Mouse (Mus musculus) ovary, adult 18-20 months (tissue): Measurements from ENCODE around the gene Rbbp6.
A peak's percentile ranks its signal among the peaks of the same experiment; 100 is the strongest.

Source experiments
- DNase-seq: peaks from one replicate; pipeline ENCODE4 v3.0.0; 2022; ENCODE audit warnings: low spot score, mixed read lengths

The Rbbp6 gene

DNA sequence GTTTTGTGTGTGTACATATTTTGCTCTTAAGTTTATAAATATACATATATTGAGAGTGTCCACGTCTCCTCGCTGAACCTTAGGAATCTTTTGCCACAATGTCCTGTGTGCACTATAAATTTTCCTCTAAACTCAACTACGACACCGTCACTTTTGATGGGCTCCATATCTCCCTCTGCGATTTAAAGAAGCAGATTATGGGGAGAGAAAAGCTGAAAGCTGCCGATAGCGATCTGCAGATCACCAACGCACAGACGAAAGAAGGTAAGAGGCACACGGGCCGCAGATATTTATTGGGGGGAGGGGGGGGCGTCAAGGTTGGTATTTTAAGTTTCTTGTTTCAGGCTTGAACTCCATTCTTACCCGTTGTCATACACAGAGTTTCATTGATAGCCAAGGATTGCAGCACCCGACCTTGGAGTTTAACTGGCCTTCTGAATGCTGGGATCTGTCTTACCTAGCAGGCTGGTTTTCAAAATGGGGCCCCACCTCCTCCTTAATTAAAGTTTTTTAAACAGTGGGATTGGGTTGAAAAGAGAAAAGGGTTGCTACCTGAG lies 5.5 kb downstream of the Rbbp6 start:
- no peak for DNase-seq

DNA sequence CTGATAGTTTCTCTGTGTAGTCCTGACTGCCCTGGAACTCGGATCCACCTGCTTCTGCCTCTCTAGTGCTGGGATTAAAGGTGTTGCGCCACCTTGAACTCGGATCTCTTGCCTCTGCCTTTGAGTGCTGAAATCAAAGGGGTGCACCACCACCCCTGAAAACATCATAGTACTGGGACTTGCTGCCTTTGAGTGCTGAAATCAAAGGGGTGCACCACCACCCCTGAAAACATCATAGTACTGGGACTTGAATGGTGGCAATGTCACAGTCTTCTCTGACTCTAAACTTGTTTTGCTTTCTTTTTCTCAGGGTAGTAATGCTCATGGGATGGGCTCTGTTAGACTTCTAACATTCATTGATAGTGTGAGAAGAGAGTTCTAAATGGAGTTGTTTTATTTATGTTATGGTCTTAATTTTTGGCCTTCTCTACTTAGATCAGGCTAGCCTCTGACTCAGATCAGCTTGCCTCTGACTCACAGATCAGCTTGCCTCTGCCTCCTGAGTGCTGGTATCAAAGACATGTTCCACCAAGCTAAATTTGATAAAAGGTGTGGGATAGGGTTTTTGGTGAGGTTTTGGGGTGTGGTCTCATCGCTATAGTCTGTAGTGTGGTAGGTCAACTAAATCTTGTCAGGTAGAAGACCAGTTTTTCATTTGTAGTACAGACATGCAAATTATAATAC lies 6.7 kb downstream of the Rbbp6 start:
- DNase-seq, result no peak

DNA sequence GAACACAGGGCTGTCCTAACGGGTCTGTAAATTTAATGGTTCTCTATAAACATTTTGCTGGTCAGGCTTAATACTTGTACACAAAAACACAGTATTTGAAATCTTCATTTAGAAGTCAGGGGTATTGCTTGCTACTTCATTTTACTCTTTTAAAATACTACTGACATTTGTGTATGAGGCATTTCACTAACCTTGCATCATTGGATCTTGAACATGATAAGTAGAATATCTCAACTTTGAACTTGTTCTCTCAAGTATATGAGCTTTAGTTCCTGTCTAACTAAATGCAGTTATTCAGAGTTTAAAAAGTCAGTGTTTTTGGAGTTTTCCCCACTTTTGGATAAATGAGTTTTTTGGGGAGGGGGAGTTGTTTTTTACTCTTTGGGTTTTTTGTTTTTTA lies 14.0 kb downstream of the Rbbp6 start:
- no peak for DNase-seq

DNA sequence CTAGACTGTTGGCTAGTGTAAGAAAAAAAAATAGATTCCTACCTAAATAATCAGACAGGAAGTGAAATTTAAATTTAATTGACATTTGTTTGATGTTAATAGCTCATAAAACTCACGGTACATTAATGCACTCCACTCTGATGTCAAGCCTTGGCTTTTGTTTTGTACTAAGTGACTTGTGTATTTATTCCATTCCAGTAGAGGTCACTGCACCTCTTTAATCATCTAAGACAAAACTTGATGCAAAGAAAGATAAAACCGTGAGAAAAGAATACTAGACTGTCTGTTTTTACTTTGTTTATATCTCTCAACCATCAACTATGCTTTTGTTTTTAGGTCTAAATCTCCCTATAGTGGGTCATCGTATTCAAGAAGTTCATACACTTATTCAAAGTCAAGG lies 32.7 kb downstream of the Rbbp6 start:
- DNase-seq, result no peak

DNA sequence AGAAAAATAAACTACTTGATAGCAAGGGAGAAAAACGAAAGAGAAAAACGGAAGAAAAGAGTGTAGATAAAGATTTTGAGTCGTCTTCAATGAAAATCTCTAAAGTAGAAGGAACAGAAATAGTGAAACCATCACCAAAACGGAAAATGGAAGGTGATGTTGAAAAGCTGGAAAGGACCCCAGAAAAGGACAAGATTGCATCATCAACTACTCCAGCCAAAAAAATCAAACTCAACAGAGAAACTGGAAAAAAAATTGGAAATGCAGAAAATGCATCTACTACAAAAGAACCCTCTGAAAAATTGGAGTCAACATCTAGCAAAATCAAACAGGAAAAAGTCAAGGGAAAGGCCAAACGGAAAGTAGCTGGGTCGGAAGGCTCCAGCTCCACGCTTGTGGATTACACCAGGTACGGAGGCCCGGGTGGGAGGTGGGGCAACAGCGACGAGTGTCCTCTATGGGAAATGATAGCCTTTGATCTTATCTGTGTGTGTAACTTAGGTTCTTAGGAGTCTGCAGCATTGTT lies 34.4 kb downstream of the Rbbp6 start:
- DNase-seq, result no peak

DNA sequence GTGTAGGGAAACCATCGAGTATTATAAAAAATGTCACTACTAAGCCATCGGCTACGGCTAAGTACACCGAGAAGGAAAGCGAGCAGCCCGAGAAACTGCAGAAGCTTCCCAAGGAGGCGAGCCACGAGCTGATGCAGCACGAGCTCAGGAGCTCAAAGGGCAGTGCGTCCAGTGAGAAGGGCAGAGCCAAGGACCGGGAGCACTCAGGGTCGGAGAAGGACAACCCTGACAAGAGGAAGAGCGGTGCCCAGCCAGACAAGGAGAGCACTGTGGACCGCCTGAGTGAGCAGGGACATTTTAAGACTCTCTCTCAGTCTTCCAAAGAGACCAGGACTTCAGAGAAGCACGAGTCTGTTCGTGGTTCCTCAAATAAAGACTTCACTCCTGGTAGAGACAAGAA lies 35.3 kb downstream of the Rbbp6 start:
- peak; percentile 27 for DNase-seq

DNA sequence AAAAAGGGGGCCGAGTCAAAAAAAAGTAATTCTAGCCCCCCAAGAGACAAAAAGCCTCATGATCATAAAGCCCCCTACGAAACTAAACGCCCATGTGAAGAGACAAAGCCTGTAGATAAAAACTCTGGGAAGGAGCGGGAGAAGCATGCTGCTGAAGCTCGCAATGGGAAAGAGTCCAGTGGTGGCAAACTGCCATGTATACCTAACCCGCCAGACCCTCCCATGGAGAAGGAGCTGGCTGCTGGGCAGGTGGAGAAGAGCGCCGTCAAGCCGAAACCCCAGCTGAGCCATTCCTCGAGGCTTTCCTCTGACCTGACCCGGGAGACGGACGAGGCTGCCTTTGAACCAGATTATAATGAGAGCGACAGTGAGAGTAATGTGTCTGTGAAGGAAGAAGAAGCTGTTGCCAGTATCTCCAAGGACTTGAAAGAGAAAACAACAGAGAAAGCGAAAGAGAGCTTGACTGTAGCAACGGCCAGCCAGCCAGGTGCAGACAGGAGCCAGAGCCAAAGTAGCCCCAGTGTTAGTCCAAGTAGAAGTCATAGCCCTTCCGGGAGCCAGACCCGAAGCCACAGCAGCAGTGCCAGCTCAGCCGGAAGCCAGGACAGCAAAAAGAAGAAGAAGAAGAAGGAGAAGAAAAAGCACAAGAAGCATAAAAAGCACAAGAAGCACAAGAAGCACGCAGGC lies 36.0 kb downstream of the Rbbp6 start:
- peak; percentile 11 for DNase-seq

DNA sequence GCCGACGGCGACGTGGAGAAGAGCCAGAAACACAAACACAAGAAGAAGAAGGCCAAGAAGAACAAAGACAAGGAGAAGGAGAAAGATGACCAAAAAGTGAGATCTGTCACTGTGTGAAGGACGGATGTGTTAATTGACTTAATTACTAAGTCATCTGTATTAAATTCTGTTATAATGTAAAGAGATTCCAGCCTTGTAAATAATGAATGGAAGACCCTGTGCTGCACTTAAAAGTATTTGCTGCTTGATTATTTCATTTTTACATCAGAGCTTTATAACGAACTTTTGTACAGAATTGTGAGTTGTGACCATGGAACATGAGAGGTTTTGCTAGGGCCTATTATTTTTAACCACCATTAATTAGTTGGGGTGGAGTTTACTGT lies 36.5 kb downstream of the Rbbp6 start:
- DNase-seq, result no peak

DNA sequence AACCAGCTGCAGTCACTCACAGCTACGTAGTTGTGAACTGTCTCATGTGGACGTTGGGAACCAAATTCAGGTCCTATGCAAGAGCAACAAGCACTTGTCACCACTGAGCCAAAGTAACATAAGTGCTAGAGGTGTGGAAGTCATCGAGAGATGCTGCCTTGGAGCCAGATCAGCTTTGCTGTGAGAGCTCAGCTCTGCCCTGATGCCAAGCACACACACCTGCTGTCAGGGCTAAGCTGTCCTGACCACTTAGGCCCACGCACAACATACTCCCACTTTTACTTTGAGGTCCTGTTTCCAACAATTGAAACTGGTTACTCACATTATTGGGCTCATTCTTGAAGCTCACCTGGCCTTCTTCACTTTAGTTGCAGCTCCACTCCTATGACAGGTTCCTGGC lies 37.7 kb downstream of the Rbbp6 start:
- no peak for DNase-seq

DNA sequence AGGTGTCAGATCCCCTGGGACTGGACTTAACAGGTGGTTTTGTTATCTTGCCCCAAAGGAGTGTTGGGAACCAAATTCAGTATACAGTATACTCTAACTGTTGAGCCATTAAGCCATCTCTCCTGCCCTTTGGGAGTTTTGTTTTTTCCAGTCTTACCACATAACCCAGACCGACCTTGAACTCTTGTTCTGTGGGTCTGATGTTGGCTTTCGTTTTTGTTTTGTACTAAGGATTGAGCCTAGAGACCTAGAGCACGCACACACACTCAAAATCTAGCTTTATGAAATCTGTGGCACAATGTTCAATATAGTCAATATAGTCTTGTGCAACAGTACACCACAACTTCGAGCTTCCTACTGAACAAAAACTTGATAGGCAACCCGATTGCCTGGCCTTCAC lies 39.0 kb downstream of the Rbbp6 start:
- DNase-seq, result no peak

DNA sequence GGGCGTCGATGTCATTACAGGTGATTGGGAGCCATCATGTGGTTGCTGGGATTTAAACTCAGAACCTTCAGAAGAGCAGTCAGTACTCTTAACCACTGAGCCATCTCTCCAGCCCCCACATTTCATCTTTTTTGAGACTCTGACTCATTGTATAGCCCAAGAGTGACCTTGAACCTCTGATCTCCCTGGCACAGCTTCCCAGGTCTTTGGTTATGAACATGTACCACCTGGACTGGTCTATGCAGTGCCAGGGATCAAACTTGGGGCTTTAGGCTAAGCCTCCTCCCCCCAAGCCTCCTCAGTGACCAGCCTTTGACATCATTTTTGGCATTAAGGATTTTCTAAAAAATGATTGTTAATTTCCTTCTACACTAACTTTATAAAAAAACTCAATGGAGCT lies 40.8 kb downstream of the Rbbp6 start:
- no peak for DNase-seq

DNA sequence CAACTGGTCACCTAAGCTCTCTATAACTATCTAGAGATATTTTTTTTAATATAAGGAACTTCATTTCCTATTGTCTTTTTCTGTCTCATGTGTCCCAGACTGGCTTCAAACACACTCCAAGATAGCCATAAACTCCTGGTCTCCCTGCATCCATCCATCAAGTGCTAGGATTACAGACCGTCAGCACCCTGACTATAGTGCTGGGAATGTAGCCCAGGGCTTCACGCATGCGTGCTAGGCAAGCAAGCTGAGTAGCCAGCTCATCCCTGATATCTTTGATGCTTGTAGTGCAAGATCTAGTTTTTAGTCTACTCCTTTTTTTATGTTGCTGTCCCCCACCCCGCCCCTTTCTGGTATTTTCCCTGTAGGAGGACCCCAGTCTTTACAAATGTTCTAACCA lies 42.3 kb downstream of the Rbbp6 start:
- DNase-seq, result no peak

DNA sequence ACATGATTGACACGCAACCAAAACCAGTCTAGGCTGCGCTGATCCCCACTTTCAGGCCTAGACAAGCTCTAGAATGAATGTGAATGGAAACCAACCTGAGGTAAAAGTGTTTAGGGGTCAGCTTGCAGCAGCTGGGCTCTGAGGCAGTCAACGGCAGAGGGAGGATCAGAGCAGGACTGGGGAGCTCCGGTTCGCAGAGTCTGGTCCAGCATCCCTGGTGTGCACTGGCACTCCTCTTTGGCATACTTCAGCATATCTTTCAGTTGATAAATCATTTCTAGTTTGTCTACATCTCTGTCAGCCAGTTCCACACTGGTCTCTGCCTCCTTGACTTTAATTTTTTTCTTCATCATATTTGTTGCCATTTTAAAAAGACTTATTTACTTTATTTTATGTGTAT lies 48.0 kb downstream of the Rbbp6 start:
- DNase-seq, result no peak

DNA sequence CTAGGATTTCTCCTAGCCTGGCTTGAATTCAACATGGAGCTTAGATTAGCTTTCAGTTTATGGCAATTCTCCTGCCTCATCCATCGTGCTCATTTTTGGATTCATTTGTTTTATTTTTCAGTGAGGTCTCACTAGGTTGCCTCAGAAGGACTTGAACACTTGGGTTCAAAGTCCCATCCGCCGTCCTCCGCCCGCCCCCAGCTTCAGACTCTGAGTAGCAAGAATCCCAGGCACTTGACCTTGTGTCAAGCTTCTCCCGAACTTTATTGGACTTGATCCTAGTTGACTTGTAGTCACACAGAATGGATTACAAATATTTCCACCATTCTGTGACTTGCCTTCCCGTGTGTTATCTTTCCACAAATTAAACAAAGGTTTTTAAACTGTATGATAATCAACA lies 49.2 kb downstream of the Rbbp6 start:
- no peak for DNase-seq

DNA sequence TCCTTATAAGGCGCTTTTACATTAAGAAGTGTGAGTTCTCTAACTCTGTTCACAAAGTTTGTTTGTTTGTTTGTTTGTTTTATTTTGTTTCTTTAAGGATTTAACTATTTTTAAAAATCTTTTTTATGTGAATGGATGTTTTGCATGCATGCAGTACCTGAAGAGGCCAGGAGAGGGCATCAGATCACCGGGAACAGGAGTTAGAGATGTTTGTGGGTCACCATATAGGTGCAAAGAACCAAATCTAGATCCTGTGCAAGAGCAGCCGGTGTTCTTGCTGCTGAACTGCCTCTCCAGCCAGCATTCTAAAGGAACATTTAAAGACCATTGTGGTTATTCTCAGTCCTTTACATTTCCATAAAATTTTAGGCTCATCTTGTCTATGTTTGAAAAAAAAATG lies 52.1 kb downstream of the Rbbp6 start:
- no peak for DNase-seq

DNA sequence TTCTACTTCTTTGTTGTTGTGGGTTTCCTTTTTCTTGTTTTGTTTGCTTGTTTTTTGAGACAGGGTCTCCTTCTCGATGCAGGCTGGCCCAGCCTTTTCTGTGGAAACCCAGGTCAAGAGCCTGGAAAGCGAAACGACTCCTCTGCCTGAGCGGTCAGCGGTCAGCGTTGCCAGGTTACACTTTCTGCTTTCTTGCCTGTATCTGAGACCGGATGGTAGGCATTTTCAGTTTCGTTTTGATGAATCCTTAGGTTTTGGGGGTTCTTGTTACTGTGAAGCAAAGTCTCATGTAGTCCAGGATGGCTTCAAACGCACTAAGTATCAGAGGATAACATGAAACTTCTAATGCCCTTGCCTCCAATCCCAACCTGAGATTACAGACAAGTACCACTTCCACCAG lies 59.6 kb downstream of the Rbbp6 start:
- no peak for DNase-seq

DNA sequence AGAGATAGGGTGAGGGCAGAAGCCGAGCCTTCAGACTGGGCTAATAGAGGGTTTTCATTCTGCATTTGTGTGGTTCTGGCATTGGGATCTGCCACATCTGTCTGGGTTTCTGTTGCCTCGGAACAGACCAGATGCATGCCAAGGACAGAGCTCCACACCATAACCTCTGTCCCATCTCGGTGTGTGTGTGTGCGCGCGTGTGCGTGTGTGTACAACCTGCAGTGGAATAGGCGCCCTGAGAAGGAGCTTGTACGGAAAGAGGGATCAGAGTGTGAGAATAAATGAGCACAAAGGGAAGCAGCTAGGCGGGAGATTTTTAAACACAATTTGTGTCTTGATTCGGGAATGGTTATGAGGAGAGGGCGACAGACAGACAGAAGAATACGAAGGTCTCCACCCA lies 64.8 kb downstream of the Rbbp6 start:
- DNase-seq, result no peak

DNA sequence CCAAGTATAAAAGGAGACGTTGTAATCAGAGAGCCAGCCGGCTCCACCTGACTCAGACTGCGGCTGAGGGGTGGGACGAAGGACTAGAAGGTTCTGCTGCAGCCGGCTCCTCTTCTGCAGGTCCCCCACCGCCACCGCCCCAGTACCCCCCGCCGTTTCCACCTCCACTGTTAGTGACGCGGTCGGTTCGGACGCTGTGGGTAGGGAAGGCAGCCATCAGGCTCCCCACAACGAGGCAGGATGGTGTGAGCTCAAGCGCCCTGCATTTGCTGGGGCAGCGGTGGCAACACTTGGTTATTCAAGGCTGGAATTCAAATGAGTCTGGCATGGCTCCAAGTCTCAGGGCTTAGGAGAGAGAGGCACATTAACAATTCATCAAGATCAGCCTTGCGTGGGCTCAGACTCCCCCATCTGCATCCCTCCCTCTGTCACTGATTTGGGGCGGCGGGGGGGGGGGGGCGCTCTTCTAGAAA lies 65.3 kb downstream of the Rbbp6 start:
- DNase-seq, result peak; percentile 48

DNA sequence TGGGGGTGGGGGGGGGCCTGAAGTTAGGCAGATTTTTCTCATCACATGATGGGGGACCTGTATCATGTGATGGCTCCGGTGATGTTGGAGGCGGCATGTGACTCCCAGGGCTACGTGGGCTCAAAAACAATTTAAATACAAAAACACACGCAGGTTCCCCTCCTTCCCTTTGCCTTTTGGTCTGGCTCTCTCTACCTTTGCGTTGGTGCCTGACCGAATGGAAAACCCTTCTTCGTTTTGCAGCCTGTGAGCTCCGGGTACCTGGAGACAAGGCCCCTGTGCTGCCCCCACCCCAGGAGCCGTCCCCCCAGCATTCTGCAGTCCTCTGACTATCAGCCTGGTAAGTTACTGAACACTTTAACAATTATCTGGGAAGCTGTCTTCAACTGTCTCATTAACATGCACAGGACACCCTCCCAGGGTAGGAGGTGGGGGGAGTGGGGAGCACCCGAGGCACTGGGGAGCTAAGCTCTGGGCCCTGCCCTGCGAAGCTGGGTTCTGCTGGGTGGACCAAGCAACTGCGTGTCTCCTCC lies 65.8 kb downstream of the Rbbp6 start:
- DNase-seq, result no peak

DNA sequence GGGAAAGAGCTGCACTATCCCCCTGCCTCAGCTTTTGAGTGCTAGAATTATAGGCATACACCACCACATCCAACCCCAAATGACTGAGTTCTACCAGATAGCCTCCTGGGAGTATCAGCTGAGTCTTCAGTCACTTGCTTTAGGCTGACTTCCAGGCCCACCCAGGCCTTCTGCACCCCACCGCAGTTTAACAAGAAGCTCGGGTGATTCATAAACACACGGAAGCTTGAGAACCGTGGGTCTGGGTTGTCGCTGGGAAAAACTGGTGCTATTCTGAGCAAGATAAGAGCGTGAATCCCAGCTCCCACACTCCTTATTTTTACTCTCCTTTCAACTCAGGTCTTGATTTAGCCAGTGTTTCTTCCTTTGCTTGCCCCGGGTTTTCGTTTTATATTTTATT lies 69.8 kb downstream of the Rbbp6 start:
- no peak for DNase-seq

DNA sequence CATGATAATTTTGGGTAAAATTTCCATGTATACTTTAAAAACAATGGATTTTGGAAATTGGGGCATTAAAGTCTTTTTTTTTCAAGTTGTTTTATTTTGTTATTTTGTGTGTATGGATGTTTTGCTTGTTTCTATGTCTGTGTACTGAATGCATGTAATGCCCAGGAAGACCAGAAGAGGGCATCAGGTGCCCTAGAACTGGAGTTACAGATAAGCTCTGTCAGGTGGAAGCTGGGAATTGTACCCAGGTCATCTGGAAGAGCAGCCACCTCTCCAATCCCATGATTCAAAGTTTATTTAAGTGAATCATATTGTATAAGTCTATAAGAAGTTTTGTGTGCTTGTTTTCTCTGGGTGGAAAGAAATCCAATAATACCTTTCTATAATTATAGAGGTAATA lies 73.8 kb downstream of the Rbbp6 start:
- DNase-seq, result no peak

DNA sequence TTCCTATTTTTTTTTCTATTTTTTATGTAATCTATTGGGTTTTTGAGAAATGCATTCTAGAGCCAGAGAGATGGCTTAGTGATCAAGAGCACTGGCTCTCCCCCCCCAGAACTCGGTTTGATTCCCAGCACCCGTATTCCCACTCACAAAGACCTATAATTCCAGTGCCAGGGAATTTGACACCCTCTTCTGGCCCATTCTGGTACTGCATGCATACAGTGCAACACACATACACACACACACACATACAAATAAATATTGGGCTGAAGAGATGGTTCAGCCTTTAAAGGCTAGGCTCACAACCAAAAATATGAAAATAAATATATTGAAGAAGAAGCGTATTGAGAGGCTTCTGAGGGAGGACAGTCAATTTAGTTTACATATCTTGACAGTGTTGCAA lies 79.7 kb downstream of the Rbbp6 start:
- no peak for DNase-seq

DNA sequence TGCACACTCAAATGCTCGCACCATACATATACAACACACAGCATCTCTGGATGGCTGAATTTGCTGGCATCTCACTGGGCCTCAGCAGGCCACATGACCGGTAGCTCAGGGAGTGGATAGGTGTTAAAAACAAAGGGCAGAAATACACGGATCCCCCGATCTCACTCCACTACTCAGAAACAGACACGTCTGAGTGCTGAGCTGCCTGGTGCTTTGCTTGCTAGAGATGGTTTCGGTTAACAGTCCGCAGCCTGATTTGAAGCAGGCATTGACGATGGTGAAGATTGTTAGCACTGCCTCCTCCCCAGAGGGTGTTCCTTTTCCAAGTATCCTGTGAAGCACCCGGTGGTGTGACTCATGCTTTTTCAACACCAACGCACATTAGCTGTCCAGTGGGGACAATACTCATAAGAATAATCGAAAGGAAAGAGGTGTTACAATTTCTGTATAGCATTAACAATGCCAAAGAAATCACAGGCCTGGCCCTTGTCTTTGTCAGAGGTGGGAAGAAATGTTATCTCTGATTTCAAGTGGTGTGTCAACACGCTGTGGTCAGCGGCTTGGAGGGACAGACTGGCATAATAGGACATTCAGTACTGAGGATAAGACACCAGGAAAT lies 81.1 kb downstream of the Rbbp6 start:
- no peak for DNase-seq
